Mouse (Mus musculus) fat pad, adult 2 months (tissue): ENCODE data around the gene Blvra.
"Not testable (repeated sequence)": the region's sequence is repeated elsewhere in the genome, so short reads cannot be mapped to it uniquely, and the experiment has no call there.

Experiments
- DNase-seq: peaks from one replicate; pipeline ENCODE4 v3.0.0-alpha.2; 2011; ENCODE audit warnings: low read depth, low spot score; ENCODE audit errors: extremely low read depth

Gene Blvra

DNA sequence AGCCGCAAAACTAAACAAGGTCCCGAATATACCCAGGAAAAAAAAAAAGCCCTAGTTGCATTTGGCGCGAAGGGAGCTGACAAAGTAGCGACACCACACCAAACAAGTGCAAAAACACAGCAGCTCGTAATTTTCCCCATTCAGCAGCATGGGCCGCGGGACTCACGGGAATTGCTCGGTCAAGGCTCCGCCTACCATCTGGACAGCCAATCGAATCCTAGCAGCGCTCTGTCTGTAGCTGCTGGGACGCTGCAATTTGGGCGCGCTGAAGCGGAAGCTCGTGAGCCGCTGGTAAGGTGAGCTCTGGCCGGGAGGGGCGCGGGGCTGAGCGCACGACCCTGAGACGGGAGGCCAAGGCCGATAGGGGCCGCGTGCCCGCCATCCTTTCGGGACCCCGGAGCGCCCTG is at the start of gene Blvra:
Gene Blvra, plus strand, starts transcription at position 231 of the 407 bp plus-strand sequence.
- peak; percentile 31 for DNase-seq

- no peak for DNase-seq
Measured at GRCm38 (mm10) chr2:127035006-127035605, 35.4 kb upstream of the Blvra start.

- no peak for DNase-seq
Measured at GRCm38 (mm10) chr2:127037299-127037698, 33.2 kb upstream of the Blvra start.

DNA sequence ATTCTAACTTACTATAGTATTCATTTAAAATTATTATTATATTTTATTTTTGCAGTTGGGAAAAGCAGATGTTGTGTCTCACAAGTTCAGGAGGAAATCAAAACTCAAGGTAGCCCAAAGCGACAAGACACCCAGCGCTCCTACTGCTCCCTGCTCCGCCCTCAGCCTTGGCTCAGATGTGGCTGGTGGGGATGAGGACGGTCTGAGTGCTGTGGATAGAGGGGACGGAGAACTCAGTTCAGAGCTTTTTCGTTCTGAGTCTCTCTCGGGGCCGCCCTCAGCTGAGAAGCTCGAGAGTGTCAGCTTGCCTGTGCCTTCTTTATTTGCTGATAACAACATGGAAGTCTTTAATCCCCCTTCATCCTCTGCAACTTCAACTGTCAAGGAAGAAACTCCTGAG is 9.0 kb upstream of the Blvra start:
- DNase-seq = no peak

DNA sequence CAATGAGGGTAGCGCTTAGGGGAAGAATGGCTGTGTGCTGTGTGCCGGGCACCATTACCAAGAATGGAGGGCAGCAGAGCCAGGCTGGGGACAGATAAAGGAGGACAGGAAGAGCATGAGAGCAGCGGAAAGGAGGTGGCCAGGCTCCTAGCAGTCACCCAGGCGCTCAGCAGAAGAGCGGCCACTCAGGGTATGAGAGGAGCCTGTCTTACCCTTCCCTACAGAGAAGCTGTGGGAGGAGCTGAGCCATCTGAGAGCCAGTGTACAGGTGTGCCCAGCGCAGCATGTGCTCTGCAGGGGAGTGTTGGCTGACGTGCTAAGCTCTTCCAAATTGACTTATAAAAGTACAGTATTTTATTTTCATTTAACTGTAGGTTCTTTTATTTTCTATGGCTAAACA is 1.7 kb upstream of the Blvra start:
- no peak for DNase-seq

DNA sequence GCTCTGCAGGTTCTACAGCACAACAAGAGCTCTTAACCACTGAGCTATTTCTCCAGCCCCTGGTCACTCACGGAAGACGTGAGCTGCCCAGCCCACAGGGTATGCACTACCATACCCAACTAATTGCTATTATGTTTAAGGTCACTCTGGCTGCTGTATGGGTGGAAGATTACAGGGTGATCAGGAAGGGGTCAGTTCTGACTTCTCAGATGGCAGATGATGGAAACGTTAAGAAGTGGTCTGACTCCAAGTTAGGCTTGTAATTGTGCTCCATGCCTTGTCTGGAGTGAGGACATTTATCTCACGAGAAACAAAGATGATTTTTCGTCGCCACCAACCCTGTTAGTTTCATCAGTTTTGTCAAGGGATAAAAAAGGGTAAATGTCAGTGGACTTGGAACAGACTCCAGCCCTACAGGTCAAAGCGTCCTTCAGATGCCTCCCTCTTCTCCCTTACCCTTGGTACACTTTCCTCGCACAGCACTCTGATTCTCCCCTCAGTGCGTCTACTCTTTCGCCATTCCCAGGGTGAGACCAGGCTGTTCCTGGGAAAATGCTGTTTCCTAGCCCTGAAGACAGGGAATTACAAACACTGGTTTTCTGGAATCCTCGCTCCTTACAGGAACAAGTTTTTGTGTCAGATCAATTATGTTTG is 557 bp upstream of the Blvra start:
- DNase-seq = no peak

DNA sequence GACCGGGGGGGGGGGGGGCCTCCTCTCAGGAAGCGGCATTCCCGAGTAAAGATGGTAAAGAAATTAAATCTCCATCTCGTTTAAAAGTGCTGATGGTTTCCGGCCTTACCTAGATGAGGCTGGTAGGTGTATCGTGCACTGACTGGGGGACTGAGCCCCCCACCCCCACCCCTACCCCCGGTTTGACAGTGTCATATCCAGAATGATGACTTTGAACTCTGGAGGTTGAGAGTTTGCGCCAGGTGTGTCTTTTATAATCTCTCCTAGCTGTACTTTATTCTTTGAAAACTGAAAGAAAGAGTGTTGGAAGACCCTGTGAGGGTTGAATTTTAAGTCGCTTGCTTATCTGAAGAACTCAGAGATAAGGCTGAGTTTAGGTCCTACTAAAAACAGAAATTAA is 414 bp downstream of the Blvra start:
- no peak for DNase-seq

GRCm38 (mm10) chr2:127074116-127074515 is 3.7 kb downstream of the Blvra start:
- DNase-seq = peak; percentile 87

DNA sequence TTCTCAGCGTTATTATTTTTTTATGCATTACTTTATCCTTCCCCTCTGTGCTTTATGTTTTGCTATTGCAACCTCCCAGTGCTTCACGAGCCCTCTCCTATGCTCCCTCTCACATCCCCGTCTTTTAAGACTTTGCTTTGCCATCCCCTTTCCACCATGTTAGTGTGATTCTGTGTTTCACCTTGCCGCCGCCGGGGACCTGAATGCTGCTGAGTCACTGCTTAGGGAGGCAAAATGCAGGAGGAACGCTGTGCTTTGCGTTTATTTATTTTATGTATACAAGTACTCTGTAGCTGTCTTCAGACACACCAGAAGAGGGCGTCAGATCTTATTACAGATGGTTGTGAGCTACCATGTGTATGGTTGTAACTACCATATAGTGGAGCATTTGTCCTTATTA is 7.1 kb downstream of the Blvra start:
- no peak for DNase-seq

DNA sequence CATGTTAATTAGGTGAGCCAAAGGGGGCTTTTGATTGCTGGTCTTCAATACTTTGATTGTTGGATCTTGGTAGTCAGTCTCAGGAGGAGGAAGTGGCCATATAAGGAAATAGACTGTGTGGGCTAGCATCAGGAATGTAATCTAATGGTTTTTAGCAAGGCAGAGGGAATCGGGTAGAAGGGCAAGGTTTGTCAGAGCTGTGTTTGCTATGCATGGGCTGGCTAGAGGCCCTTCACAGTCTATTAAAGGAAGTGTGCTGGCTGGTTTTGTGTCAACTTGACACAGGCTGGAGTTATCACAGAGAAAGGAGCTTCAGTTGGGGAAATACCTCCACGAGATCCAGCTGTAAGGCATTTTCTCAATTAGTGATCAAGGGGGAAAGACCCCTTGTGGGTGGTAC is 8.6 kb downstream of the Blvra start:
- DNase-seq = not testable (repeated sequence)

DNA sequence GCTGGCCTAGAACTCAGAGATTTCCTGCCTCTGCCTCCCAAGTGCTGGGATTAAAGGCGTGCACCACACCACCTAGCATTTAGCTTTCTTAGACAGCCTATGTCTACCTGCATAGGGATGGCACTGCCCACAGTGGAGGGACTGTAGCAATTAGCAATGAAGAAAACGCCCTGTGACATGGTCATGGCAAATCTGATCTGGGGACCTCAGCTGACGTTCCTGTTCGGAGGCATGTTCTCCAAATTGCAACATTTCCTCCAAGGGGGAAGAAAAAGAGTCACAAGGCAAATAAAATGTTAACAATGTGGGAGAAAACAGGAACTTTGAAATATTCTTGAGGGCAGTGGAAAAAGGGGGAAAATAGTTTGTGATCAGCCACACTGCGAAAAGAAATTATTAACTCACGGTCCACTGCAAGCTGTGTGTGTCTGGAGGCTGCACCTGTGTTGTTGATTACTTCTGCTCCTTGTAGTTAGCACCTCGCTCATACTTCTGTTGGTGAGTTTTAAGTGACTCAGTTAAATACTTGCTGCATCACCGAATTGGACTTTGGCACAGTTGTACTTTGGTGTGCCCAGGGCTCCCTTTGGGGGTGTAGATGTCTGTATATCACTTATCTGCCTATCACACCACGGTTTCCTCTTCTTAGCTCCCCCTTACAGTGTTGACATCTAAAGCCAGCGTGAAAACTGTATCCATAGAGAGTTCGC is 9.6 kb downstream of the Blvra start:
- no peak for DNase-seq

- no peak for DNase-seq
Measured at GRCm38 (mm10) chr2:127080591-127081218, 10.2 kb downstream of the Blvra start.

GRCm38 (mm10) chr2:127086235-127086634 is 15.8 kb downstream of the Blvra start:
- no peak for DNase-seq

- DNase-seq = not testable (repeated sequence)
Measured at GRCm38 (mm10) chr2:127090151-127090550, 19.7 kb downstream of the Blvra start.

DNA sequence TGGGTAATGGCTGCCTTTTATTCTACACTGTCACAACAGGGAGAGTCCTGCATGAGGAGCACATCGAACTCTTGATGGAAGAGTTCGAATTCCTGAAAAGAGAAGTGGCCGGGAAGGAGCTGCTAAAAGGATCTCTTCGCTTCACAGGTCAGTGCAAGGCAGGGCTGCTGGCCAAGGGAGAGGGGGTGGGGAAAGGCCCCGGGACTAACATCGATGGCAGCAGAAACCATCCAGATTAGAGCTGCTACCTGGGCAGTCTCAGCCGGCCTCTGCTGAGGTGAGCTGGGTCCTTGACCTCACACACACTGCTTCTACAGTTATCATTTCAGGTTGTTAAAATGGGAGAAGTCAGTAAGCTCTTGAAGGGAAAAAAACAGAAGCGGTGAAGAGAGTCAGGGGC is 21.5 kb downstream of the Blvra start:
- no peak for DNase-seq

GRCm38 (mm10) chr2:127108986-127109385 is 38.5 kb downstream of the Blvra start:
- DNase-seq = no peak

GRCm38 (mm10) chr2:127121591-127122235 is 51.2 kb downstream of the Blvra start:
- DNase-seq = no peak

DNA sequence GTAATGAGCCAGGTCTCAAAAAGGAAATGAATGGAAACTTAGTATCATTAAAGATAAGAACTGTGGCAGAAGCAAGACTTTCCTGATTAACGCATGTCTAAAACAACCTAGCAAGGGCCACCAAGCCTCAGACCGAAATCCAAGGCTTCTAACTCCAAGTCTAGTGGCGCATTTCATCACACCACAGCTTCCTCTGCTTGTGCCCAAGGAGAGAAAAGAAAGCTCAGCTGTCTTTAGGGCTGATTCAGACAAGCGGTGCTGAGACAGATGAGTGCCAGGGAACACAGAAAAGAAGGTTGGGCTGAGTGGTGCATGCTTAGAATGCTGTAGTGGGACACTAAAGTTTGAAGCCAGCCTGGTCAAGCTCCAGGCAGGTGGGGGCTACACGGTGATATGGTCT is 58.5 kb downstream of the Blvra start:
- no peak for DNase-seq

GRCm38 (mm10) chr2:127131353-127131752 is 60.9 kb downstream of the Blvra start:
- no peak for DNase-seq

GRCm38 (mm10) chr2:127133621-127134461 is 63.4 kb downstream of the Blvra start, which contains the start of gene Ncaph:
Ncaph (minus strand) TSS chr2:127133954.
- no peak for DNase-seq
